ENCODE assay signal across 20 mouse cellular contexts in genomic region chr19:50659144-50659543, GRCm38 (mm10). TPM values are rescaled to one million over a fixed set of nuclear protein-coding genes. Genes with fewer than 3 reads are reported as not detected.
DNase-seq lines count a peak whose midpoint lies in the region; ATAC-seq lines count a peak whose summit lies in the region.
"Had no signal": no experiment of that assay in that cellular context is flagged by ENCODE, and none has a peak within 500 bp of the region (broad histone marks: within the 10 kb centered on the region; RNA-seq: fewer than 3 reads in every experiment).

No protein-coding gene starts in this region.

- H3K36me3 ChIP-seq in embryonic facial prominence, embryonic 10.5 days (replicated peaks) = no peaks in the 10 kb centered on the region
- H3K36me3 ChIP-seq in midbrain, embryonic 10.5 days = no peaks in the 10 kb centered on the region
- H3K36me3 ChIP-seq: hindbrain, embryonic 15.5 days; limb, embryonic 15.5 days; neural tube, embryonic 12.5 days had no signal

- WGBS in embryonic facial prominence, embryonic 10.5 days = 74% methylated on average over 4 of the region's 4 CpGs
- WGBS in midbrain, embryonic 10.5 days = 88% methylated on average over 4 of the region's 4 CpGs

- H3K4me3 ChIP-seq in embryonic facial prominence, embryonic 10.5 days = no peak overlapping the region
- no peak overlapping the region for H3K4me3 ChIP-seq in midbrain, embryonic 10.5 days
- H3K4me3 ChIP-seq: forebrain, embryonic 13.5 days; hindbrain, embryonic 15.5 days; layer of hippocampus, adult 2 months; limb, embryonic 15.5 days; neural tube, embryonic 12.5 days had no signal

- H3K9me3 ChIP-seq in embryonic facial prominence, embryonic 10.5 days = no peaks in the 10 kb centered on the region
- no peaks in the 10 kb centered on the region for H3K9me3 ChIP-seq in midbrain, embryonic 10.5 days (replicated peaks)
- H3K9me3 ChIP-seq: forebrain, embryonic 13.5 days; hindbrain, embryonic 15.5 days; limb, embryonic 15.5 days; neural tube, embryonic 12.5 days had no signal

- no peaks in the 10 kb centered on the region for H3K27me3 ChIP-seq in embryonic facial prominence, embryonic 10.5 days (replicated peaks; ENCODE audit: low read depth, poor library complexity, severe bottlenecking)
- no peaks in the 10 kb centered on the region for H3K27me3 ChIP-seq in midbrain, embryonic 10.5 days (ENCODE audit: low read depth, poor library complexity, severe bottlenecking)
- H3K27me3 ChIP-seq: forebrain, embryonic 13.5 days; hindbrain, embryonic 15.5 days; limb, embryonic 15.5 days; neural tube, embryonic 12.5 days had no signal

- peak; percentile 19 for DNase-seq in heart, adult 11 months
- DNase-seq in heart, postnatal 25 days (ENCODE audit: low spot score) = no peak
- DNase-seq in retina, embryonic 14.5 days (ENCODE audit: low spot score) = peak; percentile 51
- no peak for DNase-seq in retina, postnatal 1 day
- peak; percentile 37 for DNase-seq in embryonic facial prominence, embryonic 10.5 days (ENCODE audit: low spot score)
- no peak for DNase-seq in spleen, adult 12 weeks (ENCODE audit: low spot score)
- no peak for DNase-seq in midbrain, embryonic 10.5 days (ENCODE audit: low spot score)
- DNase-seq: cerebellum, adult 18-20 months; heart, adult 18-20 months; kidney, adult 2 months; lung, adult 2 months; right cerebral cortex, adult 18-20 months; spleen, adult 18-20 months; thymus, postnatal 4 days had no signal

- H3K27ac ChIP-seq in embryonic facial prominence, embryonic 10.5 days (replicated peaks) = no peak overlapping the region
- H3K27ac ChIP-seq in midbrain, embryonic 10.5 days (replicated peaks) = no peak overlapping the region
- H3K27ac ChIP-seq: forebrain, embryonic 13.5 days; hindbrain, embryonic 15.5 days; layer of hippocampus, adult 2 months; limb, embryonic 15.5 days; neural tube, embryonic 12.5 days had no signal

- intact Hi-C loops in heart, postnatal 25 days (cut with DNase I) = no loop called here

- ATAC-seq in megakaryocyte, adult 5-6 weeks (ENCODE audit: poor library complexity, severe bottlenecking) = no peak
- ATAC-seq: forebrain, embryonic 13.5 days had no signal

- H3K4me1 ChIP-seq in embryonic facial prominence, embryonic 10.5 days = no peaks in the 10 kb centered on the region
- H3K4me1 ChIP-seq in midbrain, embryonic 10.5 days = no peaks in the 10 kb centered on the region
- H3K4me1 ChIP-seq: forebrain, embryonic 13.5 days; hindbrain, embryonic 15.5 days; limb, embryonic 15.5 days; neural tube, embryonic 12.5 days had no signal

RNA-seq across cellular contexts. Expression of gene Sorcs1, which starts 19.3 kb away (rescaled TPM):
- under 1 TPM; 0.16 to 0.25 TPM for total RNA-seq in heart, postnatal 25 days (2021)
- polyA plus RNA-seq in embryonic facial prominence, embryonic 10.5 days (2016; fragmentation: Nextera tagmentation; extraction: Ambion mirVana) = 2.2 and 2.4 TPM in 2 replicates
- polyA plus RNA-seq in midbrain, embryonic 10.5 days (2016; fragmentation: Nextera tagmentation; extraction: Ambion mirVana) = 3.1 and 3.8 TPM in 2 replicates
- total RNA-seq in megakaryocyte, adult 5-6 weeks (2015) = not detected in 2 replicates
- total RNA-seq in megakaryocyte, adult 5-6 weeks (2017) = not detected in 2 replicates

Comparison
In these comparisons a context has a peak if more than half of its experiments do, and no peak if none do; other contexts are left out.
1. DNase-seq: peak in heart, adult 11 months (single experiment), retina, embryonic 14.5 days (single experiment) and embryonic facial prominence, embryonic 10.5 days (single experiment); none in heart, postnatal 25 days (single experiment), retina, postnatal 1 day (single experiment), spleen, adult 12 weeks (single experiment) and midbrain, embryonic 10.5 days (single experiment).